Mouse (Mus musculus): ENCODE results near the gene Gm21366.
"Not testable (repeated sequence)": the region's sequence is repeated elsewhere in the genome, so short reads cannot be mapped to it uniquely, and the experiment has no call there.

Gm21366 gene

GRCm38 (mm10) chrY:22861156-22861555 is at the start of gene Gm21366:
Gene Gm21366 (minus strand): TSS chrY:22861256.
- DNase-seq (ENCODE audit: low read depth, low spot score) = not testable (repeated sequence)
